Comparison of ENCODE assay signal across 34 mouse cellular contexts in the genomic region with DNA sequence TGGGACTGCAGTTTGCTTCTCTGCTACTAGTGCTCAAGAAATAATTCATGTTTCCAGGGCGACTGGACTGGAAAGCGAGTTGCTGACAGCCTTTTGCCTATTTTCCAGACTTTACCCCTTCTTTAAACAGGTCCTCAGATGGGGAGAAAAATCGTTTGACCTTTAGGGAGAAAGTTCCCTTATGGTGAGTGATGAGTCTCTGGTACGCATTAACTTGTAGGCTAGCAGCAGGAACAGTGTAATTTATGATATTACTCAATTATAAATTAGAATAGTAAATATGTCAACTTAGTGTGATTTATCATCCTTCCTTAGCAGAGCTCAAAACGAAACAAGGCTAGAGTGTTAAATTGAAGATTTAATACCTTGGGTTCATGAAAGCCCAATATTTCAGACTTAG. TPM values are rescaled to one million over a fixed set of nuclear protein-coding genes. Genes with fewer than 3 reads are reported as not detected.
DNase-seq lines count a peak whose midpoint lies in the region; ATAC-seq and TF ChIP-seq lines count a peak whose summit lies in the region.
"Had no signal": no experiment of that assay in that cellular context is flagged by ENCODE, and none has a peak within 500 bp of the region (broad histone marks: within the 10 kb centered on the region; RNA-seq: fewer than 3 reads in every experiment).

No protein-coding gene starts in this region.

- H3K27me3 ChIP-seq in kidney, embryonic 15.5 days: no peaks in the 10 kb centered on the region
- H3K27me3 ChIP-seq in kidney, adult 2 months (replicated peaks; ENCODE audit: control insufficient read depth, insufficient read depth, low read length): no peaks in the 10 kb centered on the region; the same call in 1 of the 2 replicates
- H3K27me3 ChIP-seq in neural tube, embryonic 12.5 days (replicated peaks): no peaks in the 10 kb centered on the region
- no peaks in the 10 kb centered on the region for H3K27me3 ChIP-seq in hindbrain, embryonic 13.5 days
- H3K27me3 ChIP-seq: intestine, embryonic 15.5 days had no signal

- no peaks in the 10 kb centered on the region for H3K4me1 ChIP-seq in kidney, embryonic 15.5 days
- no peaks in the 10 kb centered on the region for H3K4me1 ChIP-seq in kidney, adult 2 months (ENCODE audit: control insufficient read depth, insufficient read depth, low read length)
- no peaks in the 10 kb centered on the region for H3K4me1 ChIP-seq in neural tube, embryonic 12.5 days
- no peaks in the 10 kb centered on the region for H3K4me1 ChIP-seq in hindbrain, embryonic 13.5 days (replicated peaks)
- H3K4me1 ChIP-seq: hindbrain, embryonic 10.5 days; intestine, embryonic 15.5 days had no signal

- no peaks in the 10 kb centered on the region for H3K36me3 ChIP-seq in kidney, embryonic 15.5 days
- H3K36me3 ChIP-seq in kidney, adult 2 months (ENCODE audit: control insufficient read depth, insufficient read depth, low read length): no peaks in the 10 kb centered on the region
- H3K36me3 ChIP-seq in neural tube, embryonic 12.5 days: no peaks in the 10 kb centered on the region
- H3K36me3 ChIP-seq in hindbrain, embryonic 13.5 days: no peaks in the 10 kb centered on the region
- H3K36me3 ChIP-seq: hindbrain, embryonic 10.5 days; intestine, embryonic 15.5 days had no signal

- WGBS in kidney, embryonic 15.5 days: 33% methylated on average over 5 of the region's 5 CpGs
- 40% methylated on average over 5 of the region's 5 CpGs for WGBS in kidney, adult 2 months
- WGBS in neural tube, embryonic 12.5 days: 63% methylated on average over 5 of the region's 5 CpGs
- WGBS in hindbrain, embryonic 13.5 days: 74% methylated on average over 5 of the region's 5 CpGs

- intact Hi-C loops in left cerebral cortex, postnatal 4 days (cut with DNase I): no loop called here

- peak; percentile 91 for ATAC-seq in kidney, embryonic 15.5 days (replicated peaks; ENCODE audit: low FRiP score)
- ATAC-seq in neural tube, embryonic 12.5 days (ENCODE audit: low FRiP score, low read depth): peak; percentile 44; the same call in 1 of the 2 replicates
- no peak for ATAC-seq in hindbrain, embryonic 13.5 days (ENCODE audit: low FRiP score)
- ATAC-seq: CD4-positive, CD25-positive, alpha-beta regulatory T cell, adult 4 months; forebrain, postnatal 0 days; hindbrain, embryonic 16.5 days; intestine, embryonic 15.5 days had no signal

- H3K9ac ChIP-seq in kidney, embryonic 15.5 days: no peak overlapping the region
- H3K9ac ChIP-seq in neural tube, embryonic 12.5 days: no peak overlapping the region
- no peak overlapping the region for H3K9ac ChIP-seq in hindbrain, embryonic 13.5 days
- H3K9ac ChIP-seq: forebrain, postnatal 0 days; intestine, embryonic 15.5 days; liver, embryonic 14.5 days had no signal

- TF ChIP-seq POLR2A in kidney, adult 2 months (IDR thresholded peaks at IDR 0.05; ENCODE audit: low read depth, low read length): no peak

- H3K9me3 ChIP-seq in kidney, embryonic 15.5 days (replicated peaks): no peaks in the 10 kb centered on the region
- H3K9me3 ChIP-seq in neural tube, embryonic 12.5 days: no peaks in the 10 kb centered on the region
- H3K9me3 ChIP-seq in hindbrain, embryonic 13.5 days: no peaks in the 10 kb centered on the region
- H3K9me3 ChIP-seq: hindbrain, embryonic 10.5 days; intestine, embryonic 15.5 days had no signal

- no peak for DNase-seq in kidney, adult 2 months
- peak; percentile 12 for DNase-seq in NIH3T3 (ENCODE audit: low read depth)
- peak; percentile 29 for DNase-seq in embryo, embryonic 11.5 days (ENCODE audit: low read depth, low spot score)
- no peak for DNase-seq in left cerebral cortex, postnatal 4 days
- DNase-seq: adrenal gland, adult 2 months; adrenal gland, postnatal 36 days; cerebellum, adult 18-20 months; cerebellum, postnatal 14 days; forebrain, postnatal 0 days; gastrocnemius, postnatal 14 days; heart, postnatal 14 days; kidney, postnatal 14 days; layer of hippocampus, adult 9-11 months; liver; lung, adult 2 months; lung, postnatal 10 days; midbrain, embryonic 14.5 days; right cerebral cortex, postnatal 14 days; thymus, postnatal 4 days had no signal

- no peak for TF ChIP-seq CTCF in kidney, adult 2 months (conservative IDR thresholded peaks at IDR 0.05; ENCODE audit: insufficient read depth, insufficient read length, low read depth, low read length)

- H3K4me3 ChIP-seq in kidney, embryonic 15.5 days (replicated peaks): no peak overlapping the region
- H3K4me3 ChIP-seq in kidney, adult 2 months (ENCODE audit: insufficient read depth, low read depth, low read length): no peak overlapping the region
- no peak overlapping the region for H3K4me3 ChIP-seq in neural tube, embryonic 12.5 days
- H3K4me3 ChIP-seq in hindbrain, embryonic 13.5 days: no peak overlapping the region
- H3K4me3 ChIP-seq: erythroblast, embryonic 14.5 days; hindbrain, embryonic 10.5 days; intestine, embryonic 15.5 days; left cerebral cortex, adult 2 months had no signal

- no peak overlapping the region for H3K27ac ChIP-seq in kidney, embryonic 15.5 days
- no peak overlapping the region for H3K27ac ChIP-seq in kidney, adult 2 months (ENCODE audit: insufficient read depth, low read depth, low read length)
- no peak overlapping the region for H3K27ac ChIP-seq in neural tube, embryonic 12.5 days
- H3K27ac ChIP-seq in hindbrain, embryonic 13.5 days: no peak overlapping the region
- H3K27ac ChIP-seq: hindbrain, embryonic 10.5 days; intestine, embryonic 15.5 days; left cerebral cortex, adult 2 months; liver, embryonic 14.5 days; macrophage had no signal

- no peak overlapping the region for H3K4me2 ChIP-seq in kidney, embryonic 15.5 days
- H3K4me2 ChIP-seq in neural tube, embryonic 12.5 days (replicated peaks): no peak overlapping the region
- no peak overlapping the region for H3K4me2 ChIP-seq in hindbrain, embryonic 13.5 days
- H3K4me2 ChIP-seq: intestine, embryonic 15.5 days had no signal

RNA-seq across cellular contexts. Expression of a gene that starts 47.3 kb away (rescaled TPM):
- 0.06 and 0.23 TPM in 2 replicates for polyA plus RNA-seq in kidney, embryonic 15.5 days (2015; fragmentation: Nextera tagmentation; extraction: Ambion mirVana)
- not detected in 2 replicates for polyA plus RNA-seq in kidney, adult 2 months (2012; rRNA removed)
- polyA plus RNA-seq in neural tube, embryonic 12.5 days (2016; fragmentation: Nextera tagmentation; extraction: Ambion mirVana): 8.5 and 9.2 TPM in 2 replicates
- 9.6 and 9.9 TPM in 2 replicates for polyA plus RNA-seq in hindbrain, embryonic 13.5 days (2015; fragmentation: Nextera tagmentation; extraction: Ambion mirVana)
- 10 to 100 TPM; 18.9 to 20.3 TPM for total RNA-seq in left cerebral cortex, postnatal 4 days (2021)
- total RNA-seq: granulocyte monocyte progenitor cell, adult 5-6 weeks; heart, postnatal 14 days; megakaryocyte-erythroid progenitor cell, adult 5-6 weeks; monocyte, adult 5-6 weeks had no signal
- polyA plus RNA-seq: CD4-positive, CD25-positive, alpha-beta regulatory T cell, adult 4 months; erythroblast, embryonic 14.5 days; heart, embryonic 14.5 days; liver, embryonic 14.5 days; macrophage had no signal

Comparison
In these comparisons a context has a peak if more than half of its experiments do, and no peak if none do; other contexts are left out.
1. DNase-seq: peak in NIH3T3 (single experiment) and embryo, embryonic 11.5 days (single experiment); none in kidney, adult 2 months (single experiment) and left cerebral cortex, postnatal 4 days (single experiment).